Mouse (Mus musculus): ENCODE measurements around the gene Plxnd1. TPM values are rescaled to one million over a fixed set of nuclear protein-coding genes. Genes with fewer than 3 reads are reported as not detected.
A peak's percentile ranks its signal among the peaks of the same experiment; 100 is the strongest.

The Plxnd1 gene
- polyA plus RNA-seq, 1 experiment from 2014 or later: 4.2 TPM

DNA sequence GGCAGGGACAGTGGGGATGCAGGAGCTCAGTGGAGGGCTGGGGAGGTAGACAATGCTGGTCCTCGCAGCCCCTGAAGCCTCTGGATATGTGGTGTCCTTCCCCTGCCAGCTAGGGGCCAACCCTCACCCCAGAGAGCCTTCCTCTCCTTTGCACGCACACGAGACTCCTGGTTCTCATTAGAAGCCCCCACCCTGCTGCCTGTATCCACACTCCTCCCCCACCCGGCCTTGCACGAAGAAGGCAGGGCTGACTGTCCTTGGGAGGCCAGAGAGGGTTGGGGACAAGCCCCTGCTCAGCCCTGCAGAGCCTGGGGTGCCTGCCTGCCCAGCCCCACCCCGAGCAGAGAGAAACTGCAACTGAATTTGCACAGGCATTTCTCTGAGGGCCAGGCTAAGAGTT lies 37.1 kb downstream of the Plxnd1 start:
- H3K4me3 ChIP-seq (ENCODE audit: low read depth, low read length): no peak overlapping the region
- H3K9ac ChIP-seq (replicated peaks; ENCODE audit: low read depth, low read length): no peak overlapping the region
- H3K27ac ChIP-seq (ENCODE audit: low read depth, low read length): no peak overlapping the region
- H3K4me2 ChIP-seq (ENCODE audit: low read depth, low read length): no peak overlapping the region
- no peak for ATAC-seq (ENCODE audit: low read depth)
- H3K27me3 ChIP-seq (ENCODE audit: control insufficient read depth, insufficient read depth, low read length): no peaks in the 10 kb centered on the region
- H3K4me1 ChIP-seq (ENCODE audit: control insufficient read depth, insufficient read depth, low read length): peaks cover 3% of the 10 kb centered on the region; the same call in 1 of the 2 replicates
- no peaks in the 10 kb centered on the region for H3K9me3 ChIP-seq (ENCODE audit: control insufficient read depth, low read length)
- WGBS: 56% methylated on average over 6 of the region's 6 CpGs
- H3K36me3 ChIP-seq (ENCODE audit: control insufficient read depth, insufficient read depth, low read length): no peaks in the 10 kb centered on the region

DNA sequence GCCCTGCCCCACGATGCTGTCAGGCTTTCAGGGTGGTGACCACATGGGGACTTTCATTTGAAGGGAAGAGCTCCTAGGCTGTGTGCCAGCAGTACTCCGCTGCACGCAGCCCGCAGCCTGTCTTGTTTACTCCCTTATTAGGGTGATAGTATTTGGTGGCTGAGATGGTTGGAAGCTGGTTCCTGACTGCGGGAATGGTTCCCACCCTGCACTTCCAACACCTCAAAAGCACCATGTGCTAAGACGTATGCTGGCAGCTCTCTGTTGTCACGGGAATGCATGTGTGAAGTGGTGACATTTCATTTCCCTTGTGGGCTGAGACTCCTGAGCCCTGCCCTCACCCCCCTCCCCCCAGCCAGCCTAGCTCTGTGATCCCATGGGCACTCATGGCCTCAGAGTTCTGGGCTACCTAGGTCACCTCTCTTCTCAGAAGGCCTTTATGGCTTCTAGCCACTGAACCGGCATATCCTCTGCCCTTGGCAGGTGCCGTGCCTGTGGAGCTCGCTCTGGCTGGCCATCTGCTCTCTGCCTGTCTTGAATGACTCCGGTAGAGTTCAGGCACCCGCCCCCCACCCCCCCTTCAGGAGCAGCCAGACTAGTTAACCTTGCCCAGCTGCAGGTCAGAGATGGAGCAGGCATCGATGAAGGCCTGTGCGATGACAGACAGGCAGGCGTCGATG lies 37.7 kb downstream of the Plxnd1 start:
- ATAC-seq (ENCODE audit: low read depth): peak; percentile 41; the same call in 1 of the 2 replicates
- H3K27ac ChIP-seq (ENCODE audit: low read depth, low read length): no peak overlapping the region
- H3K9me3 ChIP-seq (ENCODE audit: control insufficient read depth, low read length): no peaks in the 10 kb centered on the region

DNA sequence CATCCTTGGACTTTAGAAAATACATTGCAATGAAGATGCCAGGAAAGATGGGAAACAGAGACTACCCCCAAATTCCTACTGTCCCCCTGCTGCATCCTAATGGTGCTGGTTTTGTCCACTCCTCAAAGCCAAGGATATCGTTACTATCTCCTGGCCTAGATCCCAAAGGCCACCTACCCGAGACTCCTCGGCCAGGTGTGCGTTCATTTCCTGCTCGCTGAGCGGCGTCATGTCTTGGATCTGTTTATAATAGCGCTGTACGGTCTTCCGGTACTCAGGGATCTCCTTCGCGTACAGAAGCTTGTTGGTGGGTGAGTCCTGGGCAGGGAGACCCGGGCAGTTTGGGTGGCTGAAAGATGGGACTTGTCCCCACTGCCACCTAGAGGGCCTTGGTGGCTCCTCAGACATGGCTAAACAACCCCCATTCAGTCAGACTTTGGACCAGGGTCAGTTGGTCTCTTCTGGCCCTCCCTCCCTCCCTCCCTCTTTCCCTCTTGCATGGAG lies 38.3 kb downstream of the Plxnd1 start:
- H3K4me3 ChIP-seq (ENCODE audit: low read depth, low read length): no peak overlapping the region
- no peak overlapping the region for H3K9ac ChIP-seq (replicated peaks; ENCODE audit: low read depth, low read length)
- ATAC-seq (ENCODE audit: low read depth): no peak
- H3K4me2 ChIP-seq (ENCODE audit: low read depth, low read length): no peak overlapping the region
- 87% methylated on average over 13 of the region's 13 CpGs for WGBS
- no peaks in the 10 kb centered on the region for H3K27me3 ChIP-seq (ENCODE audit: control insufficient read depth, insufficient read depth, low read length)
- no peaks in the 10 kb centered on the region for H3K9me3 ChIP-seq (ENCODE audit: control insufficient read depth, low read length)
- no peak overlapping the region for H3K27ac ChIP-seq (ENCODE audit: low read depth, low read length)
- H3K4me1 ChIP-seq (ENCODE audit: control insufficient read depth, insufficient read depth, low read length): peaks cover 3% of the 10 kb centered on the region; the same call in 1 of the 2 replicates
- no peaks in the 10 kb centered on the region for H3K36me3 ChIP-seq (ENCODE audit: control insufficient read depth, insufficient read depth, low read length)

More for the DNA sequence above, 37.7 kb downstream of the Plxnd1 start:
- 39% methylated on average over 16 of the region's 16 CpGs for WGBS
- Histone ChIP-seq H3K27me3 (ENCODE audit: control insufficient read depth, insufficient read depth, low read length) (no peaks in the 10 kb centered on the region), H3K4me3 (ENCODE audit: low read depth, low read length) (no peak overlapping the region), H3K9ac (replicated peaks; ENCODE audit: low read depth, low read length) (no peak overlapping the region), H3K4me1 (ENCODE audit: control insufficient read depth, insufficient read depth, low read length) (peaks cover 3% of the 10 kb centered on the region; the same call in 1 of the 2 replicates), H3K4me2 (ENCODE audit: low read depth, low read length) (no peak overlapping the region), H3K36me3 (ENCODE audit: control insufficient read depth, insufficient read depth, low read length) (no peaks in the 10 kb centered on the region)

DNA sequence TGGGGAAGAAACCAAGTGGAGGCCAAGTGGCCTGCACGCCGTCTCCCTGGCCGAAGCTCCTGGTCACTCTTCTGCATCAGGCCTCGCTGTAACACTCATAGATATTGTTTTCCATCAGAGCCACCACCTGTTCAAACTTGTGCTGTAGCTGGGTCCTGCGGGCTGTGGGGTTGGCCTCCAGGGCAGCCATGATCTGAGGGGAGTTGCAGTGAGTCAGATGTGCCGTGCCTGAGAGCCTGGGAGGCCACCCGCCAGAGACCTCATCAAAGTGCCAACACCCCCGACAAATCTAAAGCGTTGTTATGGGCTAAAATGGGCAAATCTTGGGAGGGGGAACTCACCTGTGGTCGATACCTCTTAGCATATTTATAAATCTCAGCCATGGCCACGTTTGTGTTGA lies 39.1 kb downstream of the Plxnd1 start:
- Histone ChIP-seq H3K27ac (ENCODE audit: low read depth, low read length) (no peak overlapping the region), H3K4me2 (ENCODE audit: low read depth, low read length) (no peak overlapping the region), H3K4me3 (ENCODE audit: low read depth, low read length) (no peak overlapping the region), H3K9ac (replicated peaks; ENCODE audit: low read depth, low read length) (no peak overlapping the region), H3K27me3 (ENCODE audit: control insufficient read depth, insufficient read depth, low read length) (no peaks in the 10 kb centered on the region), H3K4me1 (ENCODE audit: control insufficient read depth, insufficient read depth, low read length) (peaks cover 3% of the 10 kb centered on the region; the same call in 1 of the 2 replicates), H3K9me3 (ENCODE audit: control insufficient read depth, low read length) (no peaks in the 10 kb centered on the region), H3K36me3 (ENCODE audit: control insufficient read depth, insufficient read depth, low read length) (no peaks in the 10 kb centered on the region)
- ATAC-seq (ENCODE audit: low read depth): no peak
- WGBS: 90% methylated on average over 11 of the region's 11 CpGs

DNA sequence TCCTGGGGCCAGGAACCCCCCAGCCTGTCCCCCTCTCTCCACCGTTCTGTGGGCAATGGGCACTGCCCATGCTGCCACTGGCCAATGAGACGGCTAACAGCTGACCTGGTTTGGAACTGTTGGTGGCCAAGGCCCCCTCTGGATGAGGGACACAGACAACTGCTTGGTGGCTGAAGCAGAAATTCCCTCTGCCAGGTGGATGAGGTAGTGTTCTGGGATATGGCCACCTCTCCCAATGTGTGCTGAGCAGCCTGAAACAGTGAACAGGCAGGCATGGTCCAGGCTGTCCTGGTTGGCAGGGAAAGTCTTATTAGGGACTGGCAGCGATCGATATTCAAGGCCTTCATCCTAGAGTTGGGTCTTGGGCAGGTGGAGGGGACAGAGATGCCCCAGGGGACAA lies 39.6 kb downstream of the Plxnd1 start:
- H3K27me3 ChIP-seq (ENCODE audit: control insufficient read depth, insufficient read depth, low read length): no peaks in the 10 kb centered on the region
- H3K36me3 ChIP-seq (ENCODE audit: control insufficient read depth, insufficient read depth, low read length): no peaks in the 10 kb centered on the region
- no peak overlapping the region for H3K4me3 ChIP-seq (ENCODE audit: low read depth, low read length)
- no peak for ATAC-seq (ENCODE audit: low read depth)
- H3K9ac ChIP-seq (replicated peaks; ENCODE audit: low read depth, low read length): no peak overlapping the region
- H3K9me3 ChIP-seq (ENCODE audit: control insufficient read depth, low read length): no peaks in the 10 kb centered on the region
- H3K27ac ChIP-seq (ENCODE audit: low read depth, low read length): no peak overlapping the region
- H3K4me1 ChIP-seq (ENCODE audit: control insufficient read depth, insufficient read depth, low read length): peaks cover 3% of the 10 kb centered on the region; the same call in 1 of the 2 replicates
- no peak overlapping the region for H3K4me2 ChIP-seq (ENCODE audit: low read depth, low read length)
- 86% methylated on average over 4 of the region's 4 CpGs for WGBS

DNA sequence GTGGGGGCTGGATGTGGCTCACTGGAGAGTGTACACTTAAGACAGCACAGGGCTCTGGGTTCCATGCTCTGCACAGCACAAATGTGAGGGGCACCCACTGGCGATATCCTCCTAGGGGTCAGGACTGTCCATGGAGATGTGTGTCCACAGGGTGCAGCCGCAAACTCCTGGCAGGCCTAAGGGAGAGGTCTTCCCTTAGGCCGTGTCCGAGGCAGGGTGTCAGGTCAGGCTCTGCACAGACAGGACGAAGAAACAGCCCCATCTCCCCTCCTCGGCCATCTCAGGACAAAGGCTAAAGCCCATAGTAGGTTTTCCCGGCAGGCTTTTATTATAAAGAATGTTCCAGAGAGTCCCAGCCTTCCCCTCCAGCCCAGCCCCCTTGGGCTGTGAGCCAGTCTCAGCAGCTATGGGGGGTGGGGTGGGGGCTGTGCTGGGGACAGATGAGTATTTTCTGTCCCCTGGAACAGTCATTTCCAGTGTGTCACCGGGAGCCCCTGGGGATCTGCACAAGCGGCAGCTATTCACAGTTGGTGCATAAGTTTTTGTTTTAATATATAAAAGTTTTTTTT lies 40.2 kb downstream of the Plxnd1 start:
- whole genome bisulfite sequencing: 76% methylated on average over 9 of the region's 9 CpGs
- Histone ChIP-seq H3K4me3 (ENCODE audit: low read depth, low read length) (no peak overlapping the region), H3K9ac (replicated peaks; ENCODE audit: low read depth, low read length) (no peak overlapping the region), H3K9me3 (ENCODE audit: control insufficient read depth, low read length) (no peaks in the 10 kb centered on the region), H3K4me2 (ENCODE audit: low read depth, low read length) (no peak overlapping the region), H3K36me3 (ENCODE audit: control insufficient read depth, insufficient read depth, low read length) (no peaks in the 10 kb centered on the region), H3K27ac (ENCODE audit: low read depth, low read length) (no peak overlapping the region), H3K27me3 (ENCODE audit: control insufficient read depth, insufficient read depth, low read length) (no peaks in the 10 kb centered on the region), H3K4me1 (ENCODE audit: control insufficient read depth, insufficient read depth, low read length) (peaks cover 3% of the 10 kb centered on the region; the same call in 1 of the 2 replicates)
- ATAC-seq (ENCODE audit: low read depth): no peak

DNA sequence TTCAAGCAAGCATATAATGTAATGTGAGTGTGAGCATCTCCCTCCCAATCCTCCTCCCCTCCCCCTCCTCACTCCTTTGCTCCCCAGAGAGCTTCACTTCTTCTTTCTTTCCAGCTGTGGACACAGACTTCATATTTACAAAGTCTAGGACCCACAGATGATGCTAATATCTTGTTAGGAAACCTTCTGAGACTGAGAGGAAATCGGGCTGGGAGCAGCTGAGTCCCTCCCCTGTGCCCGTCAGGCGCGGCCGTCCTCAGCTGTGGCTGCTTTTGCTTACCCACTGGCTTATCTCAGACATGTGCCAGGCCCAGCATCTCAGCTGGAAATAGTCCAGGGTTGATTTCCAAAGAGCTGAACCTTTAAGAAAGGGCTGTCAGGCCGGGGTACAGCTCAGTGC lies 48.4 kb downstream of the Plxnd1 start:
- Histone ChIP-seq H3K36me3 (ENCODE audit: control insufficient read depth, insufficient read depth, low read length) (no peaks in the 10 kb centered on the region), H3K4me3 (ENCODE audit: low read depth, low read length) (no peak overlapping the region), H3K9me3 (ENCODE audit: control insufficient read depth, low read length) (no peaks in the 10 kb centered on the region), H3K4me2 (ENCODE audit: low read depth, low read length) (no peak overlapping the region), H3K9ac (replicated peaks; ENCODE audit: low read depth, low read length) (no peak overlapping the region), H3K4me1 (ENCODE audit: control insufficient read depth, insufficient read depth, low read length) (no peaks in the 10 kb centered on the region), H3K27me3 (ENCODE audit: control insufficient read depth, insufficient read depth, low read length) (no peaks in the 10 kb centered on the region), H3K27ac (ENCODE audit: low read depth, low read length) (no peak overlapping the region)
- 0 out of 2 replicates have a peak, but pooled peaks have one; percentile 17 for ATAC-seq (ENCODE audit: low read depth)
- 46% methylated on average over 6 of the region's 6 CpGs for WGBS

DNA sequence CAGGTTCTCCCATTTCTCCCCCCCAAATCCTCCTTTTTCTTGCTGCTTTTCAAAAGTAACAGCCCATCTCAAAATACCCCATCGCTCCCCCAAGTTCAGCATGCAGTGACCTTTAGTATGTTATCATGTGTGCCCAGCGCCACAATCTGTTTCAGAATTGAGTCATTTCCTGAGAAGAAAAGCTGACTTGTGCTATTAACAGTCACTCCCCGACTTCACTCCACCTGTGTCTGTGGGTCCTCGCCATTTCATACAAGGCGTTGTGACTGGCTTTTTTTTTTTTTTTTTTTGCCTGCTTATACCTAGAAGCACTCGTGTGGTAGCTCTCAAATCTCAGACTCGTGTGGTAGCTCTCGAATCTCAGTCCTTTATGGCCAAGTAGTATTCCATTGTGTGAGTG lies 49.2 kb downstream of the Plxnd1 start:
- no peak overlapping the region for H3K9ac ChIP-seq (replicated peaks; ENCODE audit: low read depth, low read length)
- no peak for ATAC-seq (ENCODE audit: low read depth)
- 78% methylated on average over 8 of the region's 8 CpGs for WGBS

DNA sequence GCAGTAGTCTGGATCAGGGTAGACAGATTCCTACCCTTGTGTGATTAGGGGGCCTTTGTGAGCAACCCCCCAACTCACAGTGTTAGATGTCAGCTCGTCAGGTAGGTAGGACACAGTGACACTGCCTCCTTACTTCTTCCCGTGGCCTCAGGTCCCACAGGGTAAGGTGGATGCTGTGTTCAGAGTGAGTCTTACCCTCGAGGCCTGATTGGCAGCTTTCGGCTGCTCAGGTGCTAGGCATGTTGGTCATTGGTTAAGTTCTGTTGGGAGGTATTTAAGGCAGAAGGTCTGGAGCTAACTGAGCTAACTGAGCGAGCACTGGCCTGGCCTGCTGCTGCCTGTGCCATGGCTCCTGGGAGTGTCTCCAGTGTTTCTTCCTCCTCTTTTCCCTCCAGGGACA lies 50.2 kb downstream of the Plxnd1 start, which contains the start of gene H1foo:
TSS of gene H1foo (plus strand) at position 301 of the 400 bp plus-strand sequence.
- Histone ChIP-seq H3K27me3 (ENCODE audit: control insufficient read depth, insufficient read depth, low read length) (no peaks in the 10 kb centered on the region), H3K9me3 (ENCODE audit: control insufficient read depth, low read length) (no peaks in the 10 kb centered on the region), H3K27ac (ENCODE audit: low read depth, low read length) (no peak within 1 kb of the TSS), H3K4me2 (ENCODE audit: low read depth, low read length) (no peak within 1 kb of the TSS), H3K4me3 (ENCODE audit: low read depth, low read length) (no peak within 1 kb of the TSS), H3K4me1 (ENCODE audit: control insufficient read depth, insufficient read depth, low read length) (no peaks in the 10 kb centered on the region), H3K9ac (replicated peaks; ENCODE audit: low read depth, low read length) (no peak within 1 kb of the TSS), H3K36me3 (ENCODE audit: control insufficient read depth, insufficient read depth, low read length) (no peaks in the 10 kb centered on the region)
- 81% methylated on average over 5 of the region's 5 CpGs for WGBS
- no peak for ATAC-seq (ENCODE audit: low read depth)

More for the DNA sequence above, 49.2 kb downstream of the Plxnd1 start:
- Histone ChIP-seq H3K9me3 (ENCODE audit: control insufficient read depth, low read length) (no peaks in the 10 kb centered on the region), H3K36me3 (ENCODE audit: control insufficient read depth, insufficient read depth, low read length) (no peaks in the 10 kb centered on the region), H3K27me3 (ENCODE audit: control insufficient read depth, insufficient read depth, low read length) (no peaks in the 10 kb centered on the region), H3K4me2 (ENCODE audit: low read depth, low read length) (no peak overlapping the region), H3K27ac (ENCODE audit: low read depth, low read length) (no peak overlapping the region), H3K4me3 (ENCODE audit: low read depth, low read length) (no peak overlapping the region), H3K4me1 (ENCODE audit: control insufficient read depth, insufficient read depth, low read length) (no peaks in the 10 kb centered on the region)
